Mouse (Mus musculus): Measurements from ENCODE around the gene Gm21970. TPM values are rescaled to one million over a fixed set of nuclear protein-coding genes. Genes with fewer than 3 reads are reported as not detected.
"Not testable (repeated sequence)": the region's sequence is repeated elsewhere in the genome, so short reads cannot be mapped to it uniquely, and the experiment has no call there.

Gene Gm21970
- polyA plus RNA-seq, 2 experiments from 2014 or later = not detected

DNA sequence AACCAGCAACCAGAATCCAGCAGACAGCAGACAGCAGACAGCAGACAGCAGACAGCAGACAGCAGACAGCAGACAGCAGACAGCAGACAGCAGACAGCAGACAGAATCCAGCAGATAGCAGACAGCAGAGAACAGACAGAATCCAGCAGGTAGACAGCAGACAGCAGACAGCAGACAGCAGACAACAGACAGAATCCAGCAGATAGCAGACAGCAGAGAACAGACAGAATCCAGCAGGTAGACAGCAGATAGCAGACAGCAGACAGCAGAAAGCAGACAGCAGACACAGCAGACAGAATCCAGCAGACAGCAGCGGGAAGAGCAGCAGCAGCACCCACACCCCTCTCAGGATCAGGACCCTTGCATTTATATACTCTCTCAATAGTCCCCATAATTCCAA lies 47.1 kb downstream of the Gm21970 start:
- ATAC-seq = not testable (repeated sequence)

DNA sequence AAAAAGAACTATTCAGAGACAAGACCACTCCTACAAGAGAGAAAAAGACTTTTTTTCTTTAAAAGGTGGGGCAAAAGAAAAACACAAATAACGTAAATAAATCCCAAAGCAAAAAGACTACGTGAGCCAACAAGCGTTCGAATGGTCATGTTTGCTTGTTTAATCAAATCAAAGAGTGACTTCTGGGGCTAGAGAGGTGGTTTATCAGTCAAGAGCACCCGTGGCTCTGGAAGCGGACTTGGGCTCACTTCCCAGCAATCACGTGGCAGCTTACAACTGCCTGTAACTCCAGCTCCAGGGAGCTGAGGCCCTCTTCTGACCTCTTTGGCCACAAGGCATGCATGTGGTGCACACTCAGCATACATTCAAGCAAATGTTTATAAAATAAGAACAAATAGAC lies 49.8 kb downstream of the Gm21970 start:
- ATAC-seq = no peak

DNA sequence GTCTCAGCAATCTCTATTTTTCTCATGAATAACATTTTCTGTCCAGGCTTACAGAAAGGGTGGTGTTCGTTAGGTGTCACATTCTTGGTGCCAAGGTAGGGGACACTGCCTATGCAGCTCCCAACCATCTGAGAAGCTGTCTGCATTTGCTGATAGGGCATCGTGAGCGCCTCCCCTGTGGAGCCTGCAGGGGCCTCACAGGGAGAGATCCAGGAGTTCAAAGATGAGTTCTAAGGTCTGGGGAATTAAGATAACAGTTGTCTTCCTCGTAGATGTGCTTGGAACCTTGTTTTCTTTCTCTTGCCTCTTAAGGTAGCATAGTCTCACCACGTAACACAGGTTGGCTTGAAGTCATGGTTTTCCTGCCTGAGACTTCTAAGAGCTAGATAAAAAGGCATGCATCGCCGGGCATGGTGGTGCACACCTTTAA lies 50.3 kb downstream of the Gm21970 start:
- ATAC-seq = no peak

DNA sequence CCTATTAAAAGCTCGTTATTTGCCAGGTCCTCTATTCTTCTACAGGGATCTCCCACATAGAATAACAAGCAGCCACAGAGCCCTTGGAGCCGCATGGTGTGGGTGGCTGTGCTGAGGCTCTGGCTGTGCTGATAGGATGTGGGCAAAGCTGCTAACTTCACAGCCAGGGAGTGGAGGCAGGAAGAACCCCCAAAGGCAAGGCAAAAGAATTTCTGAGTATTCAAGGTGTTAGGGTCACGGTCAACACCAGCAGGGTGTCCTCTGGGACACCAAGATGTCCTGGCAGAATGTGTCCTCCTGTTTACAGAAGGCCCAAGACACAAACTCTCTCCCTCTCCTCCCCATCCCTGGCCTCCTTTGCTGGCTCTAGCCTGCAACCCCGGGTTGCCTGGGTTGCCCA lies 50.9 kb downstream of the Gm21970 start:
- peak; percentile 65 for ATAC-seq

- peak; percentile 27 for ATAC-seq
Observed at GRCm38 (mm10) chr16:91443211-91443611, 51.7 kb downstream of the Gm21970 start.

- ATAC-seq = no peak
Observed at GRCm38 (mm10) chr16:91444847-91445246, 53.3 kb downstream of the Gm21970 start.

- ATAC-seq = peak; percentile 74
Observed at GRCm38 (mm10) chr16:91445566-91445965, 54.0 kb downstream of the Gm21970 start.

GRCm38 (mm10) chr16:91446778-91447511 lies 55.4 kb downstream of the Gm21970 start:
- peak; percentile 30 for ATAC-seq

GRCm38 (mm10) chr16:91447512-91447900 lies 56.0 kb downstream of the Gm21970 start:
- ATAC-seq = no peak

DNA sequence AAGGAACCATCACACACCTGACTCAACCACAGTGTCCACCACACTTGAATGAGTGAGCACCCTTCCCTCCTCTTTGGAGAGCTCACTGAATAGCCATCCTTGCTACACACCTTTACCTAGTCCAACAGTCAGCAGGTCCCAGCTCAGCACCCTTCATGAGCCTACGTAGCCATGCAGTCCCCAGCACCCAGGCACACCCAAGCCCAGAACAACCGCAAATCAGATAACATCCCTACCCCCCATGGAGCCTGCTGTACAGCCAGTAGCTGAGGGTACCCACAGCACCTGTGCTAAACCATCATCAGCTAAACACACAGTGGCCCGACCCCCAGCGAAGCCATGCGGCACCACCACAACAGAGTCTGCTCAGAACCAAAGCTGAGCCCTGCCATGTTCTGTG lies 56.6 kb downstream of the Gm21970 start:
- peak; percentile 10 for ATAC-seq

GRCm38 (mm10) chr16:91448895-91449294 lies 57.4 kb downstream of the Gm21970 start:
- no peak for ATAC-seq

- no peak for ATAC-seq
Observed at GRCm38 (mm10) chr16:91450137-91451064, 58.9 kb downstream of the Gm21970 start.

DNA sequence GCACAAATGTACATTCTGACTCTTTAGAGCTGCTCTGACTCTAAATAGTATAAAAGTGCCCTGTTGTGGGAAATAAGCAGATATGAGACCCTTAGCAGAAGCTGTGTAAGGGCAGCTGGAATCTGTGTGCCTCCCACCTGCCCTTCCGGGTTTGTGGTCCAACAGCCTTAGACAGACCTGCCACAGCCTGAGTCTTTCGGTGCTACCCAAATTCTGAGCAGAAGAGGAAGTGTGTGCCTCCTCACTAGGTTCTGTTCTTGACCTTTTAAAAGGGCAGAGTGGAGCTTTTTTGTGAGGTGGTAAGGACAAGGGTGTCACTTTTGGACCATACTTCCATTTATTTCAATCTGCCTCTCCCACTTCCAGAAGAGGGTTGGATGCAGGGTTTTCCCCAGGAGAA lies 60.4 kb downstream of the Gm21970 start:
- peak; percentile 55 for ATAC-seq

DNA sequence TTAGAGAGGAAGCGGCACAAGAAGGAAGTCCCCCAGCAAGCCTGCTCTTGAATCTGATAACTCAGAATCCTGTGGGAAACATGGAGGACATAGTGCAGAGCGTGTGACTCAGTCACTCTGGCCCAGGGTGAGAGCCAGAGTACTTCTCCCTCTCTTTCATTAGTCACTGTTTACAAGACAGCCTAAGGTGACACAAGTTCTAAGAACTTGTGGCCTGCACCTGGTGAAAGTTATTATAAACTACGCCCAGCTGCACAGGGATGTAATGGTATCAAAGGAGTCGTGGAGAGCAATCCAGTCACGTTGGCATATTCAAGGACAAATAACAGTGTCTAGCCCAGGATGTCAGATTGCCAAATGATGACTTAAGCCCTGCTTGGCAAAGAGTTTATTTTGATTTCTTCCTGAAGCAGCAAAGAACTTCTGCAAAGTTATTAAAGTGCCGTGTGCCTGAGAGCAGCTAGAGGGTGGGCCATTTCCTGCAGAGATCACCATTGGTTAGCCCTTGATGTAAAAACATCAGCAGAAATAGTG lies 60.9 kb downstream of the Gm21970 start:
- ATAC-seq = peak; percentile 54

- ATAC-seq = no peak
Observed at GRCm38 (mm10) chr16:91455868-91456267, 64.3 kb downstream of the Gm21970 start.

DNA sequence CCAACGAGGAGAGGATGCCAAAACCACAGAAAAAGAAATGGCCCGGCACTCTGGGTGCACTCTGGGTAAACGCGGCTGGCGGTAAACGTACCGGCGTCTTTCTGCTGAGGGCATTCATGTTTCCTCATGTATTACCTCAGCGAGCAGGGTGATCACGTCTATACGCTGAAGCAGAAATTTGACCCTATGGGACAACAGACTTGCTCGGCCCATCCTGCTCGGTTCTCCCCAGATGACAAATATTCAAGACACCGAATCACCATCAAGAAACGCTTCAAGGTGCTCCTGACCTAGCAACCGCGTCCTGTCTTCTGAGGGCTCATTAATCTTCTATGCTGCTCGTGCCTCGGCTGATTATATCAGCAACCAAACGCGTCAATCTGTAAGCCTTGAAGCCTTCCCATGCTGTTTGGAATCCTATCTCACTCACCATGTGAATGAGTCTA lies 66.8 kb downstream of the Gm21970 start:
- peak; percentile 72 for ATAC-seq

DNA sequence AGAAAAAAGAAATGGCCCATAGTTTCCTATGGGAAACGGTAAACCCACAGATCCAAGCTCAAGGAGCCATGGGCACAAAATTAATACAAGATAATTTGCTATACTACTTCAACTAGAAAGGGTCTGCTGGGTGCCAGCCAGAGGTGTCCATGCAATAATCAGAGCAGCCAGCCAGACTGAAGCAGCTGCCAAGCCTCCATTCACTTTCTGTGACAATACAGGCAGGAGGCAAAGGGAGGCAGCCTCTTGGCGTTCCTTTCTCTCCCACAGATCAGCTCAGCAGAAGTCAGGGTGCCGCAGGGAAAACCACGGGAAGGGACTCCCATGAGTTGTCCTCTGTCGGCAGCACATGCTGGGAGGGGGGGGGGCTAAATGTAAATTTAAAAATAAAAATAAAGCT lies 67.5 kb downstream of the Gm21970 start:
- no peak for ATAC-seq

DNA sequence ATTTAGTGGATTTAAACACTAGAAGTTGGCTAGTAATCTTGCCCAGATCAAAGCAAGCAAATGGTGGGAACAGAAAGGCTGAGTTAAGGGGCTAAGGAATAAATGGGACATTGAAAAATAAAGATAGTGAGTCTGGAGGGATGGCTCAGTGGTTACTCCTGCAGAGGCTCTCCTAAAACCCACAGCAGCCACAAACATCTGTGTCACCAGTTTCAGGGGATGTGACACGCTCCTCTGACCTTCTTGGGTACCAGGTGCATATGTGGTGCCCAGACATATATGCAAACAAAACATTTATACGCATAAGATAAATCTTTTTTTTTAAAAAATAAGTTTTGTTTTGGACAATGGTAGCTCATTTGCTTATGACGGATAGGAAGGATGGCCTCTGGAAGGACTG lies 67.9 kb downstream of the Gm21970 start:
- no peak for ATAC-seq

GRCm38 (mm10) chr16:91459841-91460370 lies 68.4 kb downstream of the Gm21970 start:
- no peak for ATAC-seq

DNA sequence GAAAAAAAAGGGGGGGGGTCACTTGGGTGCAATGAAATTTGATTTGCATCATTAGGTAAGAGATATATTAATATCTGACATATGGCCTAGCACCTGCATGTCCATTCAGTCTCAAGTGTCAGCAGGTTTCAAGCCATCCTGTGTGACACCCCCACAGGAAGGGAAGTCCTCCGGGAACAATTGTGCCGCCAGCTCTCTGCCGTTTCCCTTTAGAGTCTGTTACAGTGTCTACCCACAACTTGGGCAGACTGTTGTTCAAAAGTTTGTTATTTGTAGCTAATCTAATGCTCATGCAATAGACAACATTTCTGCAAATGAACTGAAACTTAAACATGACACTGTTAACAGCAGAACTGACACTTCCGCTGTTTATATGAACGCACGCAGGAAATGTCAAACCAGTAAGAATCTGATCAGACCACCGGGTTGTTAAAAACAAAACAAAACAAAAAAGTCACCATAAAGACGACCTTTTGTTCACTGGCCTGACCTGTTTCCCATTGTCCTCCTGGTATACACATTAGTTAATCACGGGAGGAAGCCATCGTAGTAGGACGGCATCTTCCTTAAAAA lies 69.6 kb downstream of the Gm21970 start:
- peak; percentile 25 for ATAC-seq

GRCm38 (mm10) chr16:91461773-91462181 lies 70.3 kb downstream of the Gm21970 start:
- no peak for ATAC-seq

- ATAC-seq = no peak
Observed at GRCm38 (mm10) chr16:91462644-91463043, 71.1 kb downstream of the Gm21970 start.

- no peak for ATAC-seq
Observed at GRCm38 (mm10) chr16:91463400-91463799, 71.9 kb downstream of the Gm21970 start.
